In genomic region chr9:77955964-77956363, GRCm38 (mm10) we compare ENCODE assay signal across 23 mouse cellular contexts.
"Had no signal": no experiment of that assay in that cellular context is flagged by ENCODE, and none has a peak within 500 bp of the region (broad histone marks: within the 10 kb centered on the region; RNA-seq: fewer than 3 reads in every experiment).

No protein-coding gene starts in this region.

- ATAC-seq: hindbrain, embryonic 16.5 days; inflammation-experienced regulatory T-cells, adult 6 months; intestine, embryonic 15.5 days; intestine, postnatal 0 days had no signal

- H3K4me3 ChIP-seq: gastrocnemius, adult 2 months; heart, embryonic 10.5 days; heart, embryonic 12.5 days; hindbrain, embryonic 10.5 days; hindbrain, embryonic 12.5 days; intestine, embryonic 15.5 days; layer of hippocampus, adult 2 months; left cerebral cortex, adult 2 months; limb, embryonic 10.5 days; limb, embryonic 12.5 days had no signal

- DNase-seq: gastrocnemius, postnatal 10 days; gastrocnemius, postnatal 25 days; heart, adult 18-20 months; heart, postnatal 10 days; heart, postnatal 4 days; kidney, adult 18-20 months; kidney, adult 8-10 months; kidney, postnatal 10 days; kidney, postnatal 25 days; kidney, postnatal 4 days had no signal
